Mouse (Mus musculus): ENCODE measurements at regions not wholly inside any gene's neighbourhood (a gene's known extent, or its start where the extent isn't known, plus 50 kb on each side); places are given as distances from the start of the nearest gene placed in this dataset.

GRCm38 (mm10) chr7:37240832-37241231 is 532.6 kb downstream of the Zfp536 start:
- Histone ChIP-seq H3K4me1 (replicated peaks; ENCODE audit: control insufficient read depth, insufficient read depth, low read length) (no peaks in the 10 kb centered on the region), H3K27ac (ENCODE audit: low read depth, low read length) (no peak overlapping the region), H3K36me3 (ENCODE audit: control insufficient read depth, insufficient read depth, low read length) (no peaks in the 10 kb centered on the region), H3K9ac (ENCODE audit: low read depth, low read length) (no peak overlapping the region), H3K4me3 (ENCODE audit: low read depth, low read length) (no peak overlapping the region), H3K4me2 (replicated peaks; ENCODE audit: low read depth, low read length) (no peak overlapping the region), H3K9me3 (ENCODE audit: control insufficient read depth, low read length) (no peaks in the 10 kb centered on the region), H3K27me3 (ENCODE audit: control insufficient read depth, insufficient read depth, low read length) (no peaks in the 10 kb centered on the region)
- 83% methylated on average over 6 of the region's 6 CpGs for WGBS
- DNase-seq (ENCODE audit: low spot score) = no peak
- ATAC-seq (ENCODE audit: low FRiP score) = no peak

- no peaks in the 10 kb centered on the region for H3K36me3 ChIP-seq (ENCODE audit: control insufficient read depth, insufficient read depth, low read length)
- DNase-seq (ENCODE audit: low spot score) (no peak), ATAC-seq (ENCODE audit: low FRiP score) (no peak)
- H3K27ac ChIP-seq (ENCODE audit: low read depth, low read length) = no peak overlapping the region
- H3K9me3 ChIP-seq (ENCODE audit: control insufficient read depth, low read length) = no peaks in the 10 kb centered on the region
- H3K4me1 ChIP-seq (replicated peaks; ENCODE audit: control insufficient read depth, insufficient read depth, low read length) = no peaks in the 10 kb centered on the region
- H3K4me3 ChIP-seq (ENCODE audit: low read depth, low read length) = no peak overlapping the region
- no peak overlapping the region for H3K9ac ChIP-seq (ENCODE audit: low read depth, low read length)
- H3K4me2 ChIP-seq (replicated peaks; ENCODE audit: low read depth, low read length) = no peak overlapping the region
- H3K27me3 ChIP-seq (ENCODE audit: control insufficient read depth, insufficient read depth, low read length) = no peaks in the 10 kb centered on the region
- 76% methylated on average over 7 of the region's 7 CpGs for WGBS
Measured at GRCm38 (mm10) chr7:37241781-37242180, 531.7 kb downstream of the Zfp536 start.

- no peak overlapping the region for H3K4me3 ChIP-seq (ENCODE audit: low read depth, low read length)
Measured at GRCm38 (mm10) chr7:37242476-37242875, 531.0 kb downstream of the Zfp536 start.

DNA sequence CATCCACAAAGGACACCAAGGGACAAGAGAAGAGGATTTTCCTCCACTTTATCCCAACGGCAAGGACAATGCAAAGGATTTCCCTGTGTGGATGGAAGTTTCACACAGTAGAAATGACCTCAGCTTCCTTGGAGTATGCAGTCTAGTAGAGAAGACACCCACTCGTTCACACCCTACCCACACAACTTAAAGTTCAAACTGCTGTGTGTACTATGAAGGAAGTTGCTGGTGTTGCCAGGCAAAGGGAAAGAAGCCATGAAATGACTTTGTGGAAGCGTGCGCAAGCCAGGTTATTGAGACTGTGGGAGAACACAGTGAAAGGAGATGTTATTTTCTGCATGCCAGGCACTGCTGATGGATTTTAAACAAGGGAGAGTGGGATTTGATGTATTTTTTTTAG is 527.3 kb downstream of the Zfp536 start:
- H3K4me2 ChIP-seq (replicated peaks; ENCODE audit: low read depth, low read length) = no peak overlapping the region
- no peaks in the 10 kb centered on the region for H3K36me3 ChIP-seq (ENCODE audit: control insufficient read depth, insufficient read depth, low read length)
- DNase-seq (ENCODE audit: low spot score) = no peak
- H3K9me3 ChIP-seq (ENCODE audit: control insufficient read depth, low read length) = no peaks in the 10 kb centered on the region
- 89% methylated on average over 4 of the region's 4 CpGs for WGBS
- ATAC-seq (ENCODE audit: low FRiP score) = no peak
- no peak overlapping the region for H3K4me3 ChIP-seq (ENCODE audit: low read depth, low read length)
- H3K27me3 ChIP-seq (ENCODE audit: control insufficient read depth, insufficient read depth, low read length) = no peaks in the 10 kb centered on the region
- no peaks in the 10 kb centered on the region for H3K4me1 ChIP-seq (replicated peaks; ENCODE audit: control insufficient read depth, insufficient read depth, low read length)
- H3K9ac ChIP-seq (ENCODE audit: low read depth, low read length) = no peak overlapping the region
- no peak overlapping the region for H3K27ac ChIP-seq (ENCODE audit: low read depth, low read length)

More at GRCm38 (mm10) chr7:37242476-37242875, 531.0 kb downstream of the Zfp536 start:
- Histone ChIP-seq H3K36me3 (ENCODE audit: control insufficient read depth, insufficient read depth, low read length) (no peaks in the 10 kb centered on the region), H3K27me3 (ENCODE audit: control insufficient read depth, insufficient read depth, low read length) (no peaks in the 10 kb centered on the region), H3K4me2 (replicated peaks; ENCODE audit: low read depth, low read length) (no peak overlapping the region), H3K27ac (ENCODE audit: low read depth, low read length) (no peak overlapping the region), H3K4me1 (replicated peaks; ENCODE audit: control insufficient read depth, insufficient read depth, low read length) (no peaks in the 10 kb centered on the region), H3K9ac (ENCODE audit: low read depth, low read length) (no peak overlapping the region), H3K9me3 (ENCODE audit: control insufficient read depth, low read length) (no peaks in the 10 kb centered on the region)
- no peak for DNase-seq (ENCODE audit: low spot score)
- WGBS = 92% methylated on average over 8 of the region's 8 CpGs
- ATAC-seq (ENCODE audit: low FRiP score) = no peak

DNA sequence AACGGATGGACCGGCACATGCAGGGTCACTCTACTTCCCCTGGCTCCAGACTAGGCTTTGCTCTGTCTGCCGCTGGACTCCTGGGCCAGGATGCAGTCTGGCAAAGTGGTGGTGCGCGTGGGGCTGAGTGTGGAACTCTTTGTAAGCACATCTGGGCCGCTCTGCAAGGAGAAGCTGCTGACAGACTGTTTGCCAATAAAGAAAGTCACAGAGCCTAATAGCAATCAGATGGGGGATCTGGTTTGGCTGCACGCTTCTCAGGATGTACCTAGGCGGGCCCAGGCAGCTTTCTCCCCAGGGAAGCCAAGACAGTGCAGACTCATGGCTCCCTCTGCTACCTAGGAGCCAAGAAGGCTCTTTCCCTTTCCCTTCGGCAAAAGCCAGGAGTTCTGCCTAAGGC is 519.0 kb downstream of the Zfp536 start:
- no peaks in the 10 kb centered on the region for H3K4me1 ChIP-seq (replicated peaks; ENCODE audit: control insufficient read depth, insufficient read depth, low read length)
- 62% methylated on average over 9 of the region's 9 CpGs for WGBS
- ATAC-seq (ENCODE audit: low FRiP score) = no peak
- H3K4me2 ChIP-seq (replicated peaks; ENCODE audit: low read depth, low read length) = no peak overlapping the region
- no peak overlapping the region for H3K9ac ChIP-seq (ENCODE audit: low read depth, low read length)
- no peak for DNase-seq (ENCODE audit: low spot score)
- H3K27ac ChIP-seq (ENCODE audit: low read depth, low read length) = no peak overlapping the region
- H3K4me3 ChIP-seq (ENCODE audit: low read depth, low read length) = no peak overlapping the region
- no peaks in the 10 kb centered on the region for H3K27me3 ChIP-seq (ENCODE audit: control insufficient read depth, insufficient read depth, low read length)
- H3K36me3 ChIP-seq (ENCODE audit: control insufficient read depth, insufficient read depth, low read length) = no peaks in the 10 kb centered on the region
- H3K9me3 ChIP-seq (ENCODE audit: control insufficient read depth, low read length) = no peaks in the 10 kb centered on the region

DNA sequence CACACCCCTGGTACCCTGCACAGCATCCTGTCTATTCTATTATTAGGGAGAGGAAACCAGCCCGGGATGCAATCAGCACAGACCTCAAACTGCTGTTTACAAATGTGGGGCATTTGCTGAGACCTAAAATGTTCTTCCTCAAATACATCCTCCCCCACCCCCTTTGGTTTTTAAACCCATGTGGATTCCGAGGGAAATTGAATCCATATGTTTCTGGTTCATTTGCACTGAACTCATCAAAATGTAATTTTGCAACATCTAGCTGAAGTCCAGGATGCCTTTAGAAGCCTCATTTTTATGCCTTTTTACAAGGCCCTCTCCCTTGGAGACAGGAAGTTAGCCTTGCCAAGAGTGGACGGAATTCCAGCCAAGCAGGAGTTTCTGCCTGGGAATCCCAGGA is 517.6 kb downstream of the Zfp536 start:
- 58% methylated on average over 3 of the region's 3 CpGs for WGBS
- no peaks in the 10 kb centered on the region for H3K9me3 ChIP-seq (ENCODE audit: control insufficient read depth, low read length)
- H3K27ac ChIP-seq (ENCODE audit: low read depth, low read length) = no peak overlapping the region
- H3K4me2 ChIP-seq (replicated peaks; ENCODE audit: low read depth, low read length) = no peak overlapping the region
- H3K4me1 ChIP-seq (replicated peaks; ENCODE audit: control insufficient read depth, insufficient read depth, low read length) = no peaks in the 10 kb centered on the region
- ATAC-seq (ENCODE audit: low FRiP score) = no peak
- DNase-seq (ENCODE audit: low spot score) = no peak
- no peaks in the 10 kb centered on the region for H3K36me3 ChIP-seq (ENCODE audit: control insufficient read depth, insufficient read depth, low read length)
- no peak overlapping the region for H3K9ac ChIP-seq (ENCODE audit: low read depth, low read length)
- no peaks in the 10 kb centered on the region for H3K27me3 ChIP-seq (ENCODE audit: control insufficient read depth, insufficient read depth, low read length)
- H3K4me3 ChIP-seq (ENCODE audit: low read depth, low read length) = no peak overlapping the region

DNA sequence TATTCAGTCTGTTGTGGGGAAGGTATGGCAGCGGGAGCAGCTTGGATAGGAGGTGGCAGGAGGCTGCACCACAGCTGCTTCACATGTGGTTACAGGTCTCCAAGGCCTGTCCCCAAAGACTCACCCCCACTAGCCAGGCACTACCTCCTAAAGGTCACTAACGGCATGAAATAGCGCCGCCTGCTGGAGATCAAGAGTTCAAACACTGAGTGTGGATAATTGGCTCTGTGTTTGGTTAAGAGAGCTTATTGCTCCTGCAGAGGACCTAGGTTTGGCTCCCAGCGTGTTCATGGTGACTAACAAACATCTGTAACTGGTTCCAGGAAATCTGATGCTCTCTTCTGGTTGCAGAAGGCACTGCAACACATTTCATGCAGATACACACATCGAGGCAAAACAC is 514.1 kb downstream of the Zfp536 start:
- no peak overlapping the region for H3K4me2 ChIP-seq (replicated peaks; ENCODE audit: low read depth, low read length)

DNA sequence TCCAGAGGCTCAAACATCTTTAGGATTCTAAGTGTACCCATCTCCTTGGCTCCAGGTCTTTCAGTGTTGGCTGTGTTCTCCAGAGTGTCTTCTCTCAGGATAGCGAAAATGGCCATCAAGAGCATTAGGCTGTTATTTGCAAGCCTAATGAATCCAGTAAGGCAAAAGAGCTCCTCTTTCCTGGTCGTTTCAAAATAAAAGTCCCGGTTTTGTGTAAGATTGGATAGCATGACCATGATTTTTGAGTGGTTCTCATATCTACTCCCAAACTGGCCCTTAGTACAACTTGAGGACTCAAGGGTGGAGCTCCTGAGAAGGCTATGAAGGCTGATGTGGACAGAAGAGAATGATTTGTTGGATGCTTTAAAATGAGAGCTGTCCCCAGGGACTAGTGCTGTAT is 510.6 kb downstream of the Zfp536 start:
- no peaks in the 10 kb centered on the region for H3K4me1 ChIP-seq (replicated peaks; ENCODE audit: control insufficient read depth, insufficient read depth, low read length)
- no peak overlapping the region for H3K27ac ChIP-seq (ENCODE audit: low read depth, low read length)
- no peaks in the 10 kb centered on the region for H3K27me3 ChIP-seq (ENCODE audit: control insufficient read depth, insufficient read depth, low read length)
- ATAC-seq (ENCODE audit: low FRiP score) = no peak
- H3K9ac ChIP-seq (ENCODE audit: low read depth, low read length) = no peak overlapping the region
- H3K4me3 ChIP-seq (ENCODE audit: low read depth, low read length) = no peak overlapping the region
- H3K36me3 ChIP-seq (ENCODE audit: control insufficient read depth, insufficient read depth, low read length) = no peaks in the 10 kb centered on the region
- no peak for DNase-seq (ENCODE audit: low spot score)
- H3K4me2 ChIP-seq (replicated peaks; ENCODE audit: low read depth, low read length) = no peak overlapping the region
- 47% methylated on average over 3 of the region's 3 CpGs for WGBS
- no peaks in the 10 kb centered on the region for H3K9me3 ChIP-seq (ENCODE audit: control insufficient read depth, low read length)

More for the DNA sequence above, 514.1 kb downstream of the Zfp536 start:
- Histone ChIP-seq H3K4me1 (replicated peaks; ENCODE audit: control insufficient read depth, insufficient read depth, low read length) (no peaks in the 10 kb centered on the region), H3K4me3 (ENCODE audit: low read depth, low read length) (no peak overlapping the region), H3K9ac (ENCODE audit: low read depth, low read length) (no peak overlapping the region), H3K27ac (ENCODE audit: low read depth, low read length) (no peak overlapping the region), H3K27me3 (ENCODE audit: control insufficient read depth, insufficient read depth, low read length) (no peaks in the 10 kb centered on the region), H3K9me3 (ENCODE audit: control insufficient read depth, low read length) (no peaks in the 10 kb centered on the region), H3K36me3 (ENCODE audit: control insufficient read depth, insufficient read depth, low read length) (no peaks in the 10 kb centered on the region)
- ATAC-seq (ENCODE audit: low FRiP score) = no peak
- 42% methylated on average over 6 of the region's 6 CpGs for WGBS
- DNase-seq (ENCODE audit: low spot score) = peak; percentile 44

- H3K9ac ChIP-seq (ENCODE audit: low read depth, low read length) = no peak overlapping the region
- H3K27ac ChIP-seq (ENCODE audit: low read depth, low read length) = no peak overlapping the region
- no peak overlapping the region for H3K4me3 ChIP-seq (ENCODE audit: low read depth, low read length)
- no peaks in the 10 kb centered on the region for H3K4me1 ChIP-seq (replicated peaks; ENCODE audit: control insufficient read depth, insufficient read depth, low read length)
- H3K9me3 ChIP-seq (ENCODE audit: control insufficient read depth, low read length) = no peaks in the 10 kb centered on the region
- DNase-seq (ENCODE audit: low spot score) (no peak), ATAC-seq (ENCODE audit: low FRiP score) (no peak)
- 80% methylated on average over 4 of the region's 4 CpGs for WGBS
- H3K36me3 ChIP-seq (ENCODE audit: control insufficient read depth, insufficient read depth, low read length) = no peaks in the 10 kb centered on the region
- no peaks in the 10 kb centered on the region for H3K27me3 ChIP-seq (ENCODE audit: control insufficient read depth, insufficient read depth, low read length)
- H3K4me2 ChIP-seq (replicated peaks; ENCODE audit: low read depth, low read length) = no peak overlapping the region
Measured at GRCm38 (mm10) chr7:37267404-37267803, 506.0 kb downstream of the Zfp536 start.

Data from hindbrain, embryonic 11.5 days (tissue).